Mouse (Mus musculus): ENCODE results near the gene Acacb. TPM values are rescaled to one million over a fixed set of nuclear protein-coding genes. Genes with fewer than 3 reads are reported as not detected.

Acacb gene
- polyA plus RNA-seq, 2 experiments: 2.7 to 4.9 TPM

- H3K4me1 ChIP-seq (ENCODE audit: control insufficient read depth, insufficient read depth, low read length): no peaks in the 10 kb centered on the region
- H3K9me3 ChIP-seq (ENCODE audit: control insufficient read depth, low read length): no peaks in the 10 kb centered on the region
- H3K27me3 ChIP-seq (ENCODE audit: control insufficient read depth, insufficient read depth, low read length): no peaks in the 10 kb centered on the region
- H3K36me3 ChIP-seq (ENCODE audit: control insufficient read depth, insufficient read depth, low read length): no peaks in the 10 kb centered on the region
- no peak for TF ChIP-seq POLR2A (IDR thresholded peaks at IDR 0.05; ENCODE audit: borderline replicate concordance, extremely low read depth, insufficient read depth, insufficient read length)
- no peak for DNase-seq (ENCODE audit: low spot score)
- WGBS: 84% methylated on average over 6 of the region's 6 CpGs
- no peak for ATAC-seq (ENCODE audit: low FRiP score, low read depth)
- no peak overlapping the region for H3K27ac ChIP-seq (replicated peaks; ENCODE audit: low read depth, low read length)
- no peak overlapping the region for H3K4me2 ChIP-seq (replicated peaks; ENCODE audit: low read depth, low read length, severe bottlenecking)
- H3K9ac ChIP-seq (ENCODE audit: low read depth, low read length, severe bottlenecking): no peak overlapping the region
- H3K4me3 ChIP-seq (replicated peaks; ENCODE audit: low read length): no peak overlapping the region
These were observed 15.1 kb downstream of the Acacb start for GRCm38 (mm10) chr5:114161424-114161823.

DNA sequence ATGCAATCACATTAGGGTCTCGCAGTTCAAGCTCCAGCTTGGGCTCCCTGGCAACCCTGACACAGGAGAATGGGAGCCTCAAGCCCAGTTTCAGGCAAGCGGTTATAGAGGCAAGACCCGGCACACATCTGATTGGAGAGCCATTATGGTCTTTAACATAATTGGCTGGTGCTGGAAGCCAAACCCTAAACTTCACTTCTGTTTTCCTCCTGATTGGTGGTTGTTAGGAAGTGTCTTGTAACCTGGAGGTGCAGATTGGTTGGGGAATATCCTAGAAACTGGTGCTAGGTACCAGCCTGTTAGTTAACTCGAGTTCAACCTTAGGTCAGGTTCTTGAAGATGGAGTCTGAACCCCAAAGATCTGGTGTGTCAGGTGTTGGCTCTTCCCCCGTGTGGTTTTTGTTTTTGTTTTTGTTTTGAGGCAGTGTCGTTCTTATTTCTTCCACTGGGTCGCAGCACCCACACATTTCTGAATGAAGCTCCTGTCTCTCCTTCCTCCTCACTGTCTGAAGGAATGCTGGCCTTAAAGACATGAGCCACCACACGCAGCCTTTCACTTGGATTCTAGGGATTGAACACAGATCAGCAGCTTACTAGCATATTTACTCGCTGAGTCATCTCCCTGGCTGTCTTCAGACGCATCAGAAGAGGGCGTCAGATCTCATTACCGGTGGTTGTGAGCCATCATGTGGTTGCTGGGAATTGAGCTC, 15.9 kb downstream of the Acacb start:
- no peak overlapping the region for H3K9ac ChIP-seq (ENCODE audit: low read depth, low read length, severe bottlenecking)
- no peaks in the 10 kb centered on the region for H3K9me3 ChIP-seq (ENCODE audit: control insufficient read depth, low read length)
- no peak overlapping the region for H3K4me3 ChIP-seq (replicated peaks; ENCODE audit: low read length)
- WGBS: 51% methylated on average over 12 of the region's 12 CpGs
- H3K36me3 ChIP-seq (ENCODE audit: control insufficient read depth, insufficient read depth, low read length): no peaks in the 10 kb centered on the region
- ATAC-seq (ENCODE audit: low FRiP score, low read depth): no peak
- H3K4me1 ChIP-seq (ENCODE audit: control insufficient read depth, insufficient read depth, low read length): no peaks in the 10 kb centered on the region
- H3K4me2 ChIP-seq (replicated peaks; ENCODE audit: low read depth, low read length, severe bottlenecking): no peak overlapping the region
- no peaks in the 10 kb centered on the region for H3K27me3 ChIP-seq (ENCODE audit: control insufficient read depth, insufficient read depth, low read length)
- no peak for DNase-seq (ENCODE audit: low spot score)
- no peak for TF ChIP-seq POLR2A (IDR thresholded peaks at IDR 0.05; ENCODE audit: borderline replicate concordance, extremely low read depth, insufficient read depth, insufficient read length)
- H3K27ac ChIP-seq (replicated peaks; ENCODE audit: low read depth, low read length): no peak overlapping the region

DNA sequence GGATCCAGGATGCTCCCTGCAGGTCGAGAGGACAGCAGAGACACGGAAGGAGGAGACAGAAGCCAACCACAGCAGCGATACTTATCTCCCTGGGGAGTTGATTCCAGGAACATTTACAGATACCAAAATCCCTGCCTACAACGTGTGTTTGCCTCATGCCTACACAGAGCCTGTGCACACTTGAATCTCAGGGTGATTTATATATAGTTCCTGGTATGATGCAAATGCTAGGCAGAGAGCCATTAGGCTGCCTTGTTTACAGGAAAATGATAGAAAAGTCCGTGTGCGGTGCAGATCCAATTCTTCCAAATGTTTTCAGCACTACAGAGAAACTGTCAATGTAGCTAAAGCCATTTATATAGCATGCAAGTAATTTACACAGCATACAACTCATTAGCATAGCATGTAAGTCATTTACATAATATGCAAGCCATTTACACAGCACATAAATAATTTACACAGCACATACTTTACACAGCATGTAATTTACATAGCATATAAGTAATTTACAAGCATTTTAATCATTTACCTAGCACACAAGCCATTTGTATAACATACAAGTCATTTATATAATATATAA, 16.9 kb downstream of the Acacb start:
- WGBS: 74% methylated on average over 6 of the region's 6 CpGs
- H3K27ac ChIP-seq (replicated peaks; ENCODE audit: low read depth, low read length): no peak overlapping the region
- H3K4me3 ChIP-seq (replicated peaks; ENCODE audit: low read length): no peak overlapping the region
- no peak for TF ChIP-seq POLR2A (IDR thresholded peaks at IDR 0.05; ENCODE audit: borderline replicate concordance, extremely low read depth, insufficient read depth, insufficient read length)
- no peaks in the 10 kb centered on the region for H3K27me3 ChIP-seq (ENCODE audit: control insufficient read depth, insufficient read depth, low read length)
- DNase-seq (ENCODE audit: low spot score): no peak
- H3K9me3 ChIP-seq (ENCODE audit: control insufficient read depth, low read length): no peaks in the 10 kb centered on the region
- ATAC-seq (ENCODE audit: low FRiP score, low read depth): no peak
- H3K4me2 ChIP-seq (replicated peaks; ENCODE audit: low read depth, low read length, severe bottlenecking): no peak overlapping the region
- H3K9ac ChIP-seq (ENCODE audit: low read depth, low read length, severe bottlenecking): no peak overlapping the region
- H3K4me1 ChIP-seq (ENCODE audit: control insufficient read depth, insufficient read depth, low read length): no peaks in the 10 kb centered on the region
- no peaks in the 10 kb centered on the region for H3K36me3 ChIP-seq (ENCODE audit: control insufficient read depth, insufficient read depth, low read length)

- Histone ChIP-seq H3K27me3 (ENCODE audit: control insufficient read depth, insufficient read depth, low read length) (no peaks in the 10 kb centered on the region), H3K4me3 (replicated peaks; ENCODE audit: low read length) (no peak overlapping the region), H3K36me3 (ENCODE audit: control insufficient read depth, insufficient read depth, low read length) (no peaks in the 10 kb centered on the region), H3K27ac (replicated peaks; ENCODE audit: low read depth, low read length) (no peak overlapping the region), H3K9me3 (ENCODE audit: control insufficient read depth, low read length) (no peaks in the 10 kb centered on the region), H3K9ac (ENCODE audit: low read depth, low read length, severe bottlenecking) (no peak overlapping the region), H3K4me2 (replicated peaks; ENCODE audit: low read depth, low read length, severe bottlenecking) (no peak overlapping the region), H3K4me1 (ENCODE audit: control insufficient read depth, insufficient read depth, low read length) (peaks cover 3% of the 10 kb centered on the region; the same call in 1 of the 2 replicates)
- no peak for DNase-seq (ENCODE audit: low spot score)
- whole genome bisulfite sequencing: 89% methylated on average over 6 of the region's 7 CpGs
- no peak for ATAC-seq (ENCODE audit: low FRiP score, low read depth)
- no peak for TF ChIP-seq POLR2A (IDR thresholded peaks at IDR 0.05; ENCODE audit: borderline replicate concordance, extremely low read depth, insufficient read depth, insufficient read length)
These were observed 24.0 kb downstream of the Acacb start for GRCm38 (mm10) chr5:114170345-114170744.

- Histone ChIP-seq H3K9me3 (ENCODE audit: control insufficient read depth, low read length) (no peaks in the 10 kb centered on the region), H3K4me1 (ENCODE audit: control insufficient read depth, insufficient read depth, low read length) (peaks cover 6% of the 10 kb centered on the region; the same call in 1 of the 2 replicates), H3K27me3 (ENCODE audit: control insufficient read depth, insufficient read depth, low read length) (no peaks in the 10 kb centered on the region), H3K36me3 (ENCODE audit: control insufficient read depth, insufficient read depth, low read length) (no peaks in the 10 kb centered on the region), H3K4me3 (replicated peaks; ENCODE audit: low read length) (no peak overlapping the region), H3K27ac (replicated peaks; ENCODE audit: low read depth, low read length) (no peak overlapping the region), H3K9ac (ENCODE audit: low read depth, low read length, severe bottlenecking) (no peak overlapping the region), H3K4me2 (replicated peaks; ENCODE audit: low read depth, low read length, severe bottlenecking) (no peak overlapping the region)
- no peak for TF ChIP-seq POLR2A (IDR thresholded peaks at IDR 0.05; ENCODE audit: borderline replicate concordance, extremely low read depth, insufficient read depth, insufficient read length)
- DNase-seq (ENCODE audit: low spot score) (no peak), ATAC-seq (ENCODE audit: low FRiP score, low read depth) (no peak)
- 92% methylated on average over 3 of the region's 3 CpGs for WGBS
These were observed 26.6 kb downstream of the Acacb start for GRCm38 (mm10) chr5:114172936-114173335.
